Mouse (Mus musculus) mature B cell (primary cell): ENCODE measurements around the gene Uqcr10.
"Not testable (repeated sequence)": the region's sequence is repeated elsewhere in the genome, so short reads cannot be mapped to it uniquely, and the experiment has no call there.

Source experiments
- in situ Hi-C: fragments of 300-500 bp; cut with MboI; formaldehyde crosslinking; loops from 2 replicates; pipeline ENCODE4 v1.14.3; 2019

Uqcr10 gene

DNA sequence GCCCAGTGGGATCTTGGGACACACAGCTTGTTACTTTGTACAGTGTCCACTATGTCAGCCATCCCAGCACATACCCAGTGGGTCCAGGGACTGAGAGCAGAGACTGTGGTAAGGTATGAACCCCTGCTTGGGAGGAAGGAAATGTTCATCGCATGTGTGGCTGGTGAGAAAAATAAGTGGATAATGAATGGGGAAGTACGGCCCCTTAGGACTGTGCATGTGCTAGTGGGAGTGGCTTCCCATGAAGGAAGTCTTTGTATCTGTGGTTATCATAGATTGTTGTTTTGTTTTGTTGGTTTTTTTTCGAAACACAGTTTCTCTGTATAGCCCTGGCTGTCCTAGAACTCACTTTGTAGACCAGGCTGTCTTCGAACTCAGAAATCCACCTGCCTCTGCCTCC is 10.6 kb upstream of the Uqcr10 start:
- in situ Hi-C loops = no loop called here

DNA sequence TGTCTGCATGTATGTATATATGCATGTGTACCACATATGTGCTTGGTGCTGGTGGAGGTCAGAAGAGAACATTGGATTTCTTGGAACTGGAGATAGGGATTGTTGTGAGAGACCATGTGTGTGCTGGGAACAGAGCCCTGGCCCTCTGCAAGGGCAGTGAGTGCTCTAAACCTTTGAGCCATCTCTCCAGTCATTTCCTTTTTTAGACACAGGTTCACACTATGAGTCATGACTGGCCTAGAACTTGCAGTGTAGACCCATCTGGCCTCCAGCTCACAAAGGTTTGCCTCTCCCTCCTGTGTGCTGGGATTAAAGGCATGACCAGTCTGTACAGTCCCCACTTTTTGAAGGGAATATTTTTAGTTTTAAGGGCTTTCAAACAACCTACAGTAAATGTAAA is 8.7 kb upstream of the Uqcr10 start:
- in situ Hi-C loops = no loop called here

DNA sequence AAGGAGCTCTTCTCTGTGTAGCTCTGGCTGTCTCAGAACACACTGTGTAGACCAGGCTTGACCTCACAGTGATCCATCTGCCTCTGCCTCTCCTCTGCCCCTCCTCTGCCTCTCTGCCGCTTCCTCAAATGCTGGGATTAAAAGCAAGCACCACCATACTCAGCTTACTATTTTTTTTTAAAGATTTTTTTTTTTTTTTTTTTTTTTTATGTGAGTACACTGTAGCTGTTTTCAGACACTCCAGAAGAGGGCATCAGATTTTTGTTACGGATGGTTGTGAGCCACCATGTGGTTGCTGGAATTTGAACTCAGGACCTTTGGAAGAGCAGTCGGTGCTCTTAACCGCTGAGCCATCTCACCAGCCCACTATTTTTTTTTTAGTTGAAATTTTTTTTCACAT is 6.0 kb upstream of the Uqcr10 start:
- in situ Hi-C loops = not testable (repeated sequence)

DNA sequence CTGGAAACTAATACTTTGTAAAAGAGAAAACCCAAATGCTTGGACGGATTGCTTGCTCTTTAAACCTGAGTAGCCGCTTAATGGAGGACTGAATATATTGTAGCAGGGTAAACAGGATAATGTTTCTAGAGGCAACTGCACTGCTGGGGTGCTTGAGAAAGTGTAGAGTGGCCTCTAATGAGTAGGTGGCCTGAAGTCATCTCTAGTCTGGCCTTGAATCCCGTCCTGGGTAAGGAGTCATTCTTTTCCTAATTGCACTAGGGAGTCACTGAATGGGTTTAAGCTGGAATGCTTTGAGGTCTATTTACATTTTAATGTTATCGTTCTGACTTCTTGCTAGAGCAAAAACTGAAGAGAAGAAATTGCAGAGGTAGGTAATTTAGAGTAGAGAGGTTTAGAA is 1.0 kb upstream of the Uqcr10 start:
- in situ Hi-C loops = no loop called here

DNA sequence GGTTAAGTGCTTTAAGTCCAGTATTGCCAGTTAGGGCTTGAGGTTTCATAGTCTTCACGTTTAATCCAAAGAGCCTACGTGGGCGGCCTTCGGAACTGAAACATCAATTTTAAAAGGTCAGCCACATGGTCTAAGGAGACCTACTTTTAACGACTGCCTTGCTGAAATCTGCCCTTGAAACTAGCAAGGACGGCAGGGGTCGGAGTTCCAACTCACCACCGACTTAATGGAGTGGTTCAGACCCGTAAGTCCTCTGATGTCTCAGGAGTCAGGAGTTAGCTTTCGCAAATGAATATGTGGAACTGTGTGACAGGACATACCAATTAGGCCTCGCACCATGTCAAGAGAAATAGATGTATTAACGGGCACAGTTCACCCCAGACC is 462 bp downstream of the Uqcr10 start:
- in situ Hi-C loops = no loop called here

DNA sequence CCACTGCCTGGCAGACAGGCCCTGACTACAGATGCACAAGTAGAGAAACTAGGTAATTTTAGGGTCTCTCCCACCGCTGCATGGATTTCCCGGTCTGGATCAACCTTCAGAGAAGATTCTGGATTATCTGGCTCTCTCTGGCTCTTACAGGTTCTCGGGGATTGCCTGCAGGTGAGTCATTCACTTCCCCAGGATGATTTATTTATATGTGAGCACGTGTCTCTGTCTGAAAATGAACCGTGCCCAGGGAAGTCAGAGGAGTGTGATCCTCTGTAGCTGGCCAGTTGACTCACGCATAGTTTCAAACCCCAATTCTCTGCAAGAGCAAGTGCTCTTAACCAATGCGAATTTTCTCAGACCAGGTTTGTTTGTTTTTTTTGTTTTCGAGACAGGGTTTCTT is 3.4 kb downstream of the Uqcr10 start:
- in situ Hi-C loops = no loop called here

DNA sequence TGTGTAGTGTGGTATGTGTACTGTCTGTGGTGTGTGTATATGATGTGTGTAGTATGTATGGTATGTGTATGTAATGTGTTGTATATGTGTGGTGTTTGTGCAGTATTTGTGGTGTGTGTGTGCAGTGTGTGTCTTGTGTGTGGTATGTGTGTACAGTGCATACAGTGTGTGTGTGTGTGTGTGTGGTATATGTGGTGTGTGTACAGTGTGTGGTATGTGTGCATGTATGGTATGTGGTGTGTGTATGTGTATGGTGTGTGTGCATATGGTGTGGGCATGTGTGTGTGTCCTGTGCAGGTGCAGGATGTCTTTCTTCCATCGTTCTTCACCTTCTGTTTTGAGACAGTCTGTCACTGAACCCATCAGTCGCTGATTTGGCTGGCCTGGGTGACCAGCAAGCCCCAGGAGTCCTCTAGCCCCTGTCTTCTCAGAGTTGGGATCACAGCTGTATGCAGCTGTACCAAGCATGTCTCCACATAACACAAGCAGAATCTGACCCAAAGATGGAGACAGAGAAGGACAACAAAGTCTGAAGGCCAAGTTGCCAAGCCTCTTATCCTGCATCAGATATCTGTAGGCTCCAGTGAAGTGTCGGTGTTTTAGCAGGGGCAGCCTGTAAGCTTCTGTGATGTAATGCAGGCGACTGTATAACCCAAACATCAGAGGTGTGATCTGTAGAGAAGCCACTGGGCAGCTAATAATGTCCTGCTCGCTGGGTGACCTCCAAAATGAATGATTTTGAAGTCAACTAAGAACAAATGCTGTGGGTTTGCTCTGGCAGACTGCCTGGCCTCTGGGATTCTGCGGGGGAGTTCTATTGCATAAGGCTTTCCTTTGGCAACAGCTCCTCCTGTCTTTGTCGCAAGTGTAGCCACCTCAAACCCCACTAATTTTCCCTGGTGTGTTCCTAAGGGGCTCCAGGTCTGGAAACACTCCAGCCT is 6.8 kb downstream of the Uqcr10 start:
- in situ Hi-C loops = no loop called here

DNA sequence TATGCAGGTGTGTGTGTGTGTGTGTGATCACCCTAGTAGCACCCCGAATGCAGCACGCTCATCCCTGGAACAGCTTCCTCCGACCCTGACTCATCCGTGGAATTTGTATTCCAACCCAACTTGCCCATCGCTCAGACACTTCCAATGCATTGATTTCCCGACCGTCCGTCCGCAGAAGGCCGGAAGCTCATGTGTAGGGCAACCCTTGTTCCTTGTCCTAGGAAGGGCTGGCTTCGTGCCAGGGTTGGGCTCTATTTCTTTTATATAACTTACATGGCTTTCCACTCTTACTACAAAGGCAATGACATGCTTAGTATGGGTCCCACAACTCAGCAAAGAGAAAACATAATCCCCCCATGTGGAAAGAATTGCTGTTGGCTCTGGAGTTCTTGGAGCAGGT is 12.0 kb downstream of the Uqcr10 start:
- in situ Hi-C loops = no loop called here

DNA sequence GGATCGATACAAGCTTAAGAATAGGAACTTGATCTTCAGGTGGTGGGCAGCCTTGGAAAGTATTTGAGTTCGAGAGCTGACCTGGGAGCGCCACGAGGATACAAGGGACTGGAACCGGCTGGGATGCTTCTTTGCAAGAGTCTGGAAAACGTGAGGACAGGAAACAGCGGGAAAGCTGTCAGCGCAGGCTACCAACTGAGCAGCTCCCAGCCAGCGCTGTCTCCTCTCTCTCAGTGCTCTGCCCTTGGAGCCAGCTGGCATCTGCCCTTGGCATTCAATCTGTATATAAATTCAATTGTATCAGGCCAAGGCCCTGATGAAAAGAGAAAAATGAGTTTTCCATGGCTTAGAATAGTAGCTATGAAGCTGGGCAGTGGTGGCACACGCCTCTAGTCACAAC is 12.9 kb downstream of the Uqcr10 start:
- in situ Hi-C loops = no loop called here

DNA sequence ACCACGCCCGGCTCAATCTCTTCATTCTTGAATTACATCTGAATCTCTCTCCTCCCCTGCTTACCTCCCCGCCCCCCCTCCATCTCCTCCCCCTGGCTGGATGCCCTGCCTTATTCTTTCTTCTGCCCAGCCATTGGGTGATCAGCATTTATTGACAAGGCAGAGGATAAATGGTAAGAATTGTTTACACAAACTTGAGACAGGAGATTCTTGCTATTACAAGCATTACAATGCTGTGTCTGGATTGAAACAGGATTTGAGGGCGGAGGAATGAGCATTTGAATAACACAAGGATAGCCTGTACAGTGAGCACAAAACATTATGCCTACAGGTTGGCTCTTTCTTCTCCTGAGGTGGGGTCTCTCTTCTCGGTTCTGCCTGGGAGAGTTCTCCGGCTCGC is 13.8 kb downstream of the Uqcr10 start:
- in situ Hi-C loops = no loop called here

DNA sequence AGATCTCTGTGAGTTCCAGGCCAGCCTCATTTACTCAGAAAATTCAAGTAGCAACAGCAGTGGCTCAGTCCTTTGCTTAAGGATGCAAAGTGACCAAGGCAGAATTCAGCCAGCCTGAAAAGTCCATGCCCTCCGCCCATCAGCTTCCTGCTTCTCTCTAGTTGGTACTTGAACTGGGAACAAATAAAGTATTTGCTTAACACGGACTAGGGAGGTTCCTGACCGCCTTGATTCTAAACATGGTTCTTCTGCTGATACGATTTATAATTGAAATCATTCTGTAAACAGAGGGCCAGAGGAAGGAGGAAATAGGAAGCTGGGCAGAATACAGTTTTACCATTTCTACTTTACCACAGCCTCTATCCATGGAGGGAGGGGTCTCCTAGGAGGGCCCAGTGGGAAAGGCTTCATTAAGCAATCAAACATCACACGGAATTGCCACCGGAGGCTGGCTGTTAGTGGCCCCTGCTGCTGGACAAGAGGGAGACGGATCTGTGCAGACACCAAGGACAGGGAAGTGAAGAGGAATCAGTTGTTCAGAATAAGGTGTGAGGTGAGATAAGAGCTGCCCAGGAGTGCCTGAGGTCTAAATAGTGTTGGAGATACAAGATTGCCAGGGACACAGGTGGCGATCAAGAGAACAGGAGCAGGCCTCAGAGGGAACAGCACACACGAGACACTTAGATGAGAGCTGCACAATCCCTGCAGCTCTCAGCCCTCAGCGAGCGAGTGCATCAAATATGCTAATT is 15.3 kb downstream of the Uqcr10 start:
- in situ Hi-C loops = no loop called here

DNA sequence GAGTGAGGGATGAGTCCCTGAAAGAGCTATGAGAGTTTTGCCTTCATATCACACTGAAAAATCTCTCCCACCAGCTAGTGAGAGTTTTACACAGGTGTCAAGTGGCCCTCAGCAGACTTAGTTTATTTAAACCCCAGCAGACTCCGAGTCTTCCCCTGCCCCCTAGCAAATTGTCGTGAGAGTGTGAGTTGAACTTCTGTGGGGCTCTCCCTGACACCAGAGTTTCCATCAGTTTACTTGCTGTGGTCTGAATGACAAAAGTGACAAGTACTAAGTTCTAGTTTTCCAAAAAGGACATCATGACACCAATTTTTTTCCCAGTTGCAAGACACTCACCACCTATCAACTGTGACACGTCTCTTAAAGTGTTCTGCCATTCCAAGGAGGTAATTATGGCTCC is 16.3 kb downstream of the Uqcr10 start:
- in situ Hi-C loops = no loop called here

DNA sequence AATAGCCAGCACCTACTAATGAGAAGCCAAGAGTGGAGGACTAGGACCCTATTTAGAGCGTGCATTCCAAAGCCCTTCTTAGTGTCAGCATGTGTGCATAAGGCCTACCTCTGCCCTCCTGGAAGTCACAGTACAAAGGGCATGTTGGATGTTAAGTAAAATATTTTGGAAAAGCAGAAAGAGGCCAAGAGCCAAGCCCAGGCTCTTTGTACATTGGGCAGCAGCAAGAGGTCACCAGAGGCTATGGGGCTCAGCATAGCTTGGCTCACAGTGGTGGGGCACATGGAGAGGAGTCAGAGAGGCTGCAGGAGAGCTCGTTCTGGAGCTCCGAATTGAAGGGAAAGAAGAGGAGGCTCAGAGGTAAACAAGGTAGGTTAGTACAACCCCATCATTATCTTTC is 17.1 kb downstream of the Uqcr10 start:
- in situ Hi-C loops = no loop called here

DNA sequence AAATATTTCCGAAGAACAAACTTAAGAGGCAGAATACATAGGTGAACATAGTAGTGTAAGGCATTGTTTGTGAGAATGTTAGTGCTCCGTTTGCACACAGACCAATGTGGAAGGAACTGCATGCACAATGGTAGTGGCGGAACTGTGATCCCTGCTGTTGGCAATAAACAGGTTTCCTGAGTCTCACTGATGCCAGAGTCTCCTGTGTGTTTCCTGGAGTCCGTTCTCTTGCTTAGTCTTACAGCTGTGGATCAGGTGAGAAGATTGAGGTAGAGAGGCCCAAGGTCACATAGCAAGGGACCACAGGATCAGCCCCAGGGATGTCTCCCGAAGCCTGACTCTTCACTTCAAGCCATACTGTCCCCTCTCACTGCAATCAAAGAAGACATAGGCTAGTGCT is 18.6 kb downstream of the Uqcr10 start:
- in situ Hi-C loops = no loop called here

DNA sequence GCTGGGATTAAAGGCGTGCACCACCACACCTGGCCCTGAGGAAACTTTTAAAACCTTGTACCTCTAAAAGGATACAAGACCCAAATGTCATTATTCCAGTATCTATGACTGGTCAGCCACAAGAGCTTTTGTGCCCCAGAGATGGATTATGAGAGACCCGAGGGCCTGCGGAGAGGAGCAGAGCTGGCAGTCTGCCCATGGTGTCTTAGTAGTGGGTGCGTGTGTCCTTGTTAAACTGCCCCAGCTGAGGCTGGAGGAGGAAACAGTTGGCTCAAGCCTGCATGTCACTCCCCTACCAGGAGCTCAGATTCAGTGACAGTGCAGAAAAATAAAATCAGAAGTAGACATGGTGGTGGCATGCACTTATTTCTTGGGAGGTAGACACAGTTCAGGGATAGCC is 19.1 kb downstream of the Uqcr10 start:
- in situ Hi-C loops = no loop called here

DNA sequence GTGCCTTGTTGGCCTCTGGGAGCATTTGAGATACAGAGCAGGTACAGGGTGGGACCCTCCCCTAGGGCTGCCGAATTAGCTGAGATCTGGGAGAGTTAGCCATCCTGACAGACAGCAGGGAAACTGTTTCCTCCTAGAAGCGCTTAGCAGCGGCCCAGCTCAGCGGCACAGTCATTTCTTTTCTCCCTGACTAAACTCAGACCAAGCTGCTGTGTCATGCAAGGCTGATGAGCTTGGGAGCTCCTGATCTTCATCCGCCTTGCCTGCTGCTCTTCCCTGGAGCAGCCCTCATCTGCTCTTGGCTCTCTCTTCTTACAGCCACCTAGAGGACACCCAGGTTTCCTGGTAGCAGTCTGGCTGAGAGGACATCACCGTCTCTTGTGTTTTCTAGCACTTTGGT is 20.0 kb downstream of the Uqcr10 start:
- in situ Hi-C loops = no loop called here

DNA sequence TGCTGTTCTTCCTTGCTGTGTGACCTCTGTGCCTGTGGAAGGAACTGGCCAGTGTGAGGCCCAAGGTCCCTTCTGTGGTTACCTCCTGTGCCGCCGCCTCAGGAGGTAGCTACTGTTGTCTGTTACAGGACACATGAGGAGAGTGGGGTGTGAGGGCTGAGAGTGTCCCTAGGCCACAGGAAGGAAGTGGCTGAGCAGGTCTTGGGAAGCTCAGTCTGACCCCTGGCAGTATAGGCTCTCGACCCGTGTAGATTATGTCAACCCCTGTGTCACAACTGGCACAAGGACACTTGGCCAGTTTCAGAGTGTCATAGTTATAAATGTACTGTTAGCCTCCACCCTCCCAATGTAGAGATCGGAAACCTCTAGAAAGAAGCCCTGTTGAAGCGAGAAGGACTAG is 20.6 kb downstream of the Uqcr10 start:
- in situ Hi-C loops = no loop called here

DNA sequence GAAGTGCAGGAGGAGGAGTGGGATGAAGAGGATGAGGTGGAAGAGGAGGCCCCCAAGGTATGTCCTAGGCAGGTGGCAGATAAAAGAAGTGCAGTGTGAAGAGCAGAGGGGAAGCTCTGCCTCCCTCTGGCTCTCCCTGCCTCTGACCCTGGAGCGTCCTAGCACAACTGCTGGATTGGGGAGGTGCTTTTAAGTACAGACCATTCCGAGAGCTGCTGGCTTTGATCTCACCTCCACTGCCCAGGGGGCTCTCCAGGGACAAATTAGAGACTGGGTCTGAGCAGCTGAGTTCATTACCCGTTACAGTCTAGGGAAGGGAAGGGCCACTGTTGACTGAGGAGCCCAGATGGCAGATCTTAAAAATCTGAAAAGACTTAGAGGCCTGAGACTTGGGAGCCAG is 24.0 kb downstream of the Uqcr10 start:
- in situ Hi-C loops = no loop called here

DNA sequence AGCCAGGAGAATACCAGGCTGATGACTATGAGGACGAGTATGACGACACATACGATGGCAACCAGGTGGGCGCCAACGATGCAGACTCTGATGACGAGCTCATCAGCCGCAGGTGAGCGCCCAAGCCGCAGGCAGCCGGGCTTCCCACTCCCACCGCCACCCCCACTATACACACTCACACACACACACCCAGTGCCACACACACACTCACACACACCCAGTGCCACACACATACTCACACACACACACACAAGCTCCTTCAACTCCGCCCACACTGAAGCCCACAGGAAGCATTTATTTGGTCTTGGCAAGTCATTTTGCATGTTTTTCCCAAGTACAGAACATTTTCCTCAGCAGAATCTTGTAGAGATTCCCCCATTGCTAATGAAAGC is 24.7 kb downstream of the Uqcr10 start:
- in situ Hi-C loops = no loop called here

DNA sequence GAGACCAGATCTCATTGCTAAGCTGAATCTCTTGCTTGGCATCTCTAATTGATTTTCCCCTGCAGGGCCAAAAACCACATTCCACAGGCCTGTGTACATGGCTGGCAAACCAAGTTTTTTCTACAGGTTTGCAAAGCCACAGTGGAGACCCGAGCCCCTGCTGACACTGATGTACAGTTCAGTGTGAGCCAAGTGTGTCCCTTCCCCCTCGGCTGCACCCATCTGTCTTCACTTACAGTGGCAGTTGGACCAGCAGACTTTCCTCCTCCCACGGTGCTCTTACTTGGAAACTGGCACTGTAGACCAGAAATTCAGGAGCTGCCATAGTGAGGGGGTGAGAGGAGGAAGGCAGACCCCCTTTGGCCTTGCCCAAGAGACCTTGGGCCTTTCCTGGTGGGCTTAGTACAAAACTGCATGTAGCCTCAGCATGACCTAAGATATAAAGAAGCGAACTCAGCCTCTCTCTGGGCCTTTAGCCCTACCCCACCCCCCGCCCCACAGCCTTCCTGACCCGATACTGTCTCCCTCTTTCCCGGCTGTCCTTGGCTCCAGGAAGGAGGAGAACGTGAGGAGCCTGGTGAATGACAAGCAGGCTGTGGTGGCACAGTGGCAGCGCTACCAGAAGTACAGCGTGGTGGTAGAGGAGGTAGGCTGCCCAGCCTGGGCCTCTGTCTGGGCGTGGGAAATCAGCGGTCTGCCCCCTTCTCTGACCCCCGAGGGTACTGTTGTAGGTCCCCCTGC is 25.3 kb downstream of the Uqcr10 start:
- in situ Hi-C loops = no loop called here

DNA sequence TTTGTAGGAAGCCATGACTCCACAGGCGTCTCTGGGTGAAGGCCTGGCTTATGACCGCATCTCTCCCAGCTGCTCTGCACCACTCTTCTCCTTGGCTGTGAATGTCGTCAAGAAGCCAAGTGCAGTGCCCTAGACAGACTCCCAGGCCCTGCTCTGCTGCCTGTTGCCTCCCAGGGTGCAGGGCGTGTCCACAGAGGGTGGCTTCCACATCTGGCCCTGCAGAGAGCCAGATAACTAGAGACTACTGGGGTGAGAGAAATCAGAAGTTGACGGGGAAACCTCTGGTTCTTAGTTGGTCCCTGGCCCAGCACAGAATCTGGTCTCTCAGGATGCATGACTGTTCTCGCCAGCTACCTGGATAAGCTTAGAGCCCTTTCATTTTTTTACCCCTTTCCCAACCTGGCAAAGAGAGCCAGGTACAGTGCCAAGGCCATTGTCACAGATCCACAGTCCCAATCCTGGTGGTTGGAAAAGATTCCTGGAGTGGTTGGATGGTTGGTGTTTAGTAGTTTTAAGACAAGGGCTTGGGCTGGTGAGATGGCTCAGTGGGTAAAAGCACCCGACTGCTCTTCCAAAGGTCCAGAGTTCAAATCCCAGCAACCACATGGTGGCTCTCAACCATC is 26.8 kb downstream of the Uqcr10 start:
- in situ Hi-C loops = no loop called here

DNA sequence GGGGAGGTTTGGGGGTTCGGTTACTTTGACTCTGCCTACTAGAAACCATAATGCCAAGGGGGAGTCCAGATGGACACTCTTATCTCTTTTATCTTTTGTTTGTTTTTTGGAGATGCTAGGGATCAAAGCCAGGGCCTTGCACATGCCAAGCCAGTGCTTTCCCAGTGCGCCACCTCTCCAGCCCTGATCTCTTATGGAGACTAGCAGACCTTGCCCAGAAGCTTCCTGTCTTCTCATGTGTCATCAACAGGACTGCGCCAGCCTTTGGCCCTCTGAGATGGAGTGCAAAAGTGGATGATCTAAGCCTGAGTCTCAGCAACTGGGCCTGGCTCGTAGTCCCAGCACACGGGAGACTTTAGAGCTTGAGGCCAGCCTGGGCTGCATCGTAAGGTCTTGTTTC is 28.4 kb downstream of the Uqcr10 start:
- in situ Hi-C loops = no loop called here
